Mouse (Mus musculus) skeletal muscle tissue, postnatal 0 days (tissue): Measurements from ENCODE around the gene Bcl6. TPM values are rescaled to one million over a fixed set of nuclear protein-coding genes. Genes with fewer than 3 reads are reported as not detected.

ENCODE experiments used
- polyA plus RNA-seq: library from polyadenylated mRNA; unstranded; fragments of >200 nt; fragmentation: Nextera tagmentation; extraction: Ambion mirVana; gene quantifications from 2 replicates; pipeline ENCODE4 v1.2.1, GENCODE M21; 2015

Gene Bcl6
- polyA plus RNA-seq, result 0.95 and 1.1 TPM in 2 replicates

GRCm38 (mm10) chr16:23988466-23989208 is at the start of gene Bcl6, which contains the start of gene Gm37419:
TSS of gene Bcl6 (minus strand) at chr16:23988852.
TSS of gene Gm37419 (plus strand) at chr16:23988482.

GRCm38 (mm10) chr16:23932294-23932693 is 56.4 kb downstream of the Bcl6 start, which contains the start of gene Rtp2:
TSS of gene Rtp2 (minus strand) at chr16:23932394.

Other genes with a start within 250 kb of the Bcl6 start
- gene Sst, start 97.9 kb downstream of the Bcl6 start, polyA plus RNA-seq, result not detected in 2 replicates
- gene Rtp2, start 56.5 kb downstream of the Bcl6 start, polyA plus RNA-seq, result not detected in 2 replicates
- not detected in 2 replicates for gene Gm37419, start 370 bp downstream of the Bcl6 start, polyA plus RNA-seq